Mouse (Mus musculus) midbrain, embryonic 11.5 days (tissue): ENCODE data around the gene Grtp1. TPM values are rescaled to one million over a fixed set of nuclear protein-coding genes. Genes with fewer than 3 reads are reported as not detected.

Experiments used
- ATAC-seq: fragments of 200-750 bp; cut with Nextera tagmentation; 2 replicates; pipeline ENCODE4 v1.8.0; 2017; ENCODE audit warnings: moderate TSS enrichment, moderate library complexity; ENCODE audit not compliant: low FRiP score
- DNase-seq: peaks from one replicate; pipeline ENCODE4 v3.0.0; 2015; ENCODE audit warnings: low spot score; ENCODE audit errors: missing footprints
- H3K27ac ChIP-seq: fragments of 300-500 bp; sonication (generic); 2 replicates; pipeline ENCODE4 v1.5.1; 2014; ENCODE audit warnings: low read depth, low read length
- H3K27me3 ChIP-seq: fragments of 300-500 bp; sonication (generic); 2 replicates; pipeline ENCODE4 v1.6.1; 2014; ENCODE audit warnings: mild to moderate bottlenecking, low read length, moderate library complexity, mixed read lengths; ENCODE audit not compliant: control insufficient read depth, insufficient read depth
- H3K36me3 ChIP-seq: fragments of 300-500 bp; sonication (generic); 2 replicates; pipeline ENCODE4 v1.6.1; 2014; ENCODE audit warnings: mild to moderate bottlenecking, low read length, moderate library complexity, mixed read lengths; ENCODE audit not compliant: control insufficient read depth, insufficient read depth
- H3K4me1 ChIP-seq: fragments of 300-500 bp; sonication (generic); 2 replicates; pipeline ENCODE4 v1.6.1; 2014; ENCODE audit warnings: low read length; ENCODE audit not compliant: control insufficient read depth, insufficient read depth
- H3K4me2 ChIP-seq: fragments of 300-500 bp; sonication (generic); 2 replicates; pipeline ENCODE4 v1.6.1; 2014; ENCODE audit warnings: mild to moderate bottlenecking, moderate library complexity
- H3K4me3 ChIP-seq: fragments of 300-500 bp; sonication (generic); 2 replicates; pipeline ENCODE4 v1.5.1; 2014; ENCODE audit warnings: low read depth, low read length
- H3K9ac ChIP-seq: fragments of 300-500 bp; sonication (generic); 2 replicates; pipeline ENCODE4 v1.6.1; 2014; ENCODE audit warnings: low read length
- H3K9me3 ChIP-seq: fragments of 300-500 bp; sonication (generic); 2 replicates; pipeline ENCODE4 v1.6.1; 2016; ENCODE audit warnings: low read length; ENCODE audit not compliant: control insufficient read depth
- WGBS: fragments of 180-500 bp; shearing (Covaris S2); extraction: QIAGEN DNeasy Blood & Tissue Kit; methylation state at CpG from one replicate; pipeline ENCODE4 v1.1.7; 2014; 5-methylcytosine and 5-hydroxymethylcytosine counted together
- polyA plus RNA-seq: library from polyadenylated mRNA; unstranded; fragments of >200 nt; fragmentation: Nextera tagmentation; extraction: Ambion mirVana; gene quantifications from 2 replicates; pipeline ENCODE4 v1.2.1, GENCODE M21; 2014

Gene Grtp1
- polyA plus RNA-seq, 1 experiment from 2014 or later: 20.9 TPM

GRCm38 (mm10) chr8:13228923-13229610, 28.6 kb upstream of the Grtp1 start:
- DNase-seq: no peak
- no peaks in the 10 kb centered on the region for H3K9me3 ChIP-seq
- H3K27me3 ChIP-seq: no peaks in the 10 kb centered on the region
- ATAC-seq: no peak
- H3K4me3 ChIP-seq: no peak overlapping the region
- WGBS: 63% methylated on average over 9 of the region's 9 CpGs
- no peak overlapping the region for H3K9ac ChIP-seq
- no peaks in the 10 kb centered on the region for H3K36me3 ChIP-seq
- no peak overlapping the region for H3K4me2 ChIP-seq
- peaks cover 5% of the 10 kb centered on the region; the same call in 1 of the 2 replicates for H3K4me1 ChIP-seq
- H3K27ac ChIP-seq: no peak overlapping the region

GRCm38 (mm10) chr8:13227184-13227583, 26.8 kb upstream of the Grtp1 start:
- Histone ChIP-seq H3K4me3 (no peak overlapping the region), H3K4me1 (peaks cover 5% of the 10 kb centered on the region; the same call in 1 of the 2 replicates), H3K27me3 (no peaks in the 10 kb centered on the region), H3K36me3 (no peaks in the 10 kb centered on the region), H3K4me2 (no peak overlapping the region), H3K27ac (no peak overlapping the region), H3K9ac (no peak overlapping the region), H3K9me3 (no peaks in the 10 kb centered on the region)
- ATAC-seq (no peak), DNase-seq (no peak)
- WGBS: 75% methylated on average over 3 of the region's 3 CpGs

GRCm38 (mm10) chr8:13226288-13226687, 25.9 kb upstream of the Grtp1 start:
- Histone ChIP-seq H3K4me2 (no peak overlapping the region), H3K9ac (no peak overlapping the region), H3K4me3 (no peak overlapping the region), H3K36me3 (no peaks in the 10 kb centered on the region), H3K4me1 (peaks cover 5% of the 10 kb centered on the region; the same call in 1 of the 2 replicates), H3K9me3 (no peaks in the 10 kb centered on the region), H3K27me3 (no peaks in the 10 kb centered on the region), H3K27ac (peak overlapping the region; percentile 32; the same call in 1 of the 2 replicates)
- 17% methylated on average over 6 of the region's 6 CpGs for WGBS
- DNase-seq (peak; percentile 94), ATAC-seq (peak; percentile 92)

- Histone ChIP-seq H3K27me3 (no peaks in the 10 kb centered on the region), H3K4me3 (no peak overlapping the region), H3K9me3 (no peaks in the 10 kb centered on the region), H3K27ac (no peak overlapping the region), H3K4me2 (no peak overlapping the region), H3K4me1 (peaks cover 5% of the 10 kb centered on the region; the same call in 1 of the 2 replicates), H3K36me3 (no peaks in the 10 kb centered on the region), H3K9ac (no peak overlapping the region)
- no peak for DNase-seq
- no peak for ATAC-seq
- 88% methylated on average over 9 of the region's 9 CpGs for WGBS
Observed at GRCm38 (mm10) chr8:13224426-13224825, 24.0 kb upstream of the Grtp1 start.

GRCm38 (mm10) chr8:13218441-13218840, 18.0 kb upstream of the Grtp1 start:
- Histone ChIP-seq H3K9me3 (no peaks in the 10 kb centered on the region), H3K4me1 (peaks cover 4% of the 10 kb centered on the region; the same call in 1 of the 2 replicates), H3K4me2 (no peak overlapping the region), H3K36me3 (no peaks in the 10 kb centered on the region), H3K4me3 (no peak overlapping the region), H3K27ac (no peak overlapping the region), H3K27me3 (no peaks in the 10 kb centered on the region), H3K9ac (no peak overlapping the region)
- WGBS: 84% methylated on average over 4 of the region's 4 CpGs
- ATAC-seq: no peak
- no peak for DNase-seq

- Histone ChIP-seq H3K27ac (no peak overlapping the region), H3K36me3 (no peaks in the 10 kb centered on the region), H3K4me2 (no peak overlapping the region), H3K4me3 (no peak overlapping the region), H3K9me3 (no peaks in the 10 kb centered on the region), H3K27me3 (no peaks in the 10 kb centered on the region), H3K9ac (no peak overlapping the region), H3K4me1 (peaks cover 5% of the 10 kb centered on the region; the same call in 1 of the 2 replicates)
- ATAC-seq: no peak
- no peak for DNase-seq
Observed at GRCm38 (mm10) chr8:13217986-13218385, 17.6 kb upstream of the Grtp1 start.

GRCm38 (mm10) chr8:13217093-13217492, 16.7 kb upstream of the Grtp1 start:
- no peaks in the 10 kb centered on the region for H3K36me3 ChIP-seq
- peaks cover 5% of the 10 kb centered on the region; the same call in 1 of the 2 replicates for H3K4me1 ChIP-seq
- H3K4me3 ChIP-seq: no peak overlapping the region
- 71% methylated on average over 5 of the region's 5 CpGs for WGBS
- H3K9ac ChIP-seq: no peak overlapping the region
- H3K27ac ChIP-seq: no peak overlapping the region
- H3K27me3 ChIP-seq: no peaks in the 10 kb centered on the region
- no peak overlapping the region for H3K4me2 ChIP-seq
- H3K9me3 ChIP-seq: no peaks in the 10 kb centered on the region
- DNase-seq (no peak), ATAC-seq (no peak)

- Histone ChIP-seq H3K27me3 (no peaks in the 10 kb centered on the region), H3K4me1 (peaks cover 5% of the 10 kb centered on the region; the same call in 1 of the 2 replicates), H3K9ac (no peak overlapping the region), H3K4me2 (no peak overlapping the region), H3K36me3 (no peaks in the 10 kb centered on the region), H3K9me3 (no peaks in the 10 kb centered on the region), H3K4me3 (no peak overlapping the region), H3K27ac (no peak overlapping the region)
- DNase-seq (peak; percentile 80), ATAC-seq (no peak)
- WGBS: 79% methylated on average over 8 of the region's 8 CpGs
Observed at GRCm38 (mm10) chr8:13216386-13216785, 16.0 kb upstream of the Grtp1 start.

- WGBS: 28% methylated on average over 10 of the region's 10 CpGs
- no peak overlapping the region for H3K4me2 ChIP-seq
Observed at GRCm38 (mm10) chr8:13213479-13214268, 13.3 kb upstream of the Grtp1 start.

More at GRCm38 (mm10) chr8:13213479-13214268, 13.3 kb upstream of the Grtp1 start:
- Histone ChIP-seq H3K9me3 (no peaks in the 10 kb centered on the region), H3K4me3 (no peak overlapping the region), H3K9ac (no peak overlapping the region), H3K36me3 (no peaks in the 10 kb centered on the region), H3K27ac (no peak overlapping the region), H3K4me1 (peaks cover 5% of the 10 kb centered on the region; the same call in 1 of the 2 replicates), H3K27me3 (no peaks in the 10 kb centered on the region)
- DNase-seq: peak; percentile 98
- ATAC-seq: peak; percentile 82
